ENCODE assay signal across 1 mouse cellular context in the genomic region with DNA sequence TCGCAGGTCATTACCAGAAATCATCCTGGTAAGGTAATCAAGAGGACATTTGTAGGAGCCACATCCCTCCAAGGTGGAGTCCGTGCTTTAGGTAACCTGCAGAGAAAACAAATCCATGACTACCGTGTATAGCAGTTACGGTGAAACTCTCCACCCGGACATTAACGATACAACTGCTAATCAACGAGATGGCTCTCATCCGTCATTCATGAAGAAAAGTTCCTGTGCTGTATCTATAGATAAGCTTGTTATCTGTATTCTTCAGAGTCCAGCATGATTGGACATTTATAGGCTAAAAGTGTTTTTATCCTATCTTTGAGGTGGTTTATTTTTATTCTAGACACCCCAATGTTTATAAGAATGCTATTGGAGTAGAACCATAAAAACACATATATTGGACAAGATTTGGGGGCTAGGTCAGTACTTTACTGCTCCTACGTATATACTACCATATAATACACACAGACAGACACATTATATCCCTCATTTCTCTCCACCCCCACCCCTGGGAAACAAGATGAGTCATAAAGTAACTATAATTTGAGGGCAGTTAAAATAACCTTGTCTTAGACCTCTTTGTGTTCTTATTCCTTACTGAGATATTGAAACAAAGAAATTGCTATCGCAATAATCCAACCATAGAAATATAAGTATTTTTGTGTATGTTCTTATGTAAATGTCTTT.
TF ChIP-seq lines count a peak whose summit lies in the region.

No protein-coding gene starts in this region.

TF ChIP-seq in MEL, 35 proteins besides CTCF, POLR2A, EP300 and RAD21 (continued from another document):
- TF ChIP-seq TCF12 (IDR thresholded peaks at IDR 0.05; ENCODE audit: low read depth, low read length), result peak; percentile 57; the same call in 1 of the 2 replicates
- no peak for TF ChIP-seq MAZ (IDR thresholded peaks at IDR 0.05; ENCODE audit: low read depth, low read length)
- TF ChIP-seq USF1 (IDR thresholded peaks at IDR 0.05; ENCODE audit: low read depth, low read length), result no peak
- no peak for TF ChIP-seq ZNF384 (IDR thresholded peaks at IDR 0.05; ENCODE audit: low read depth, low read length)
